Mouse (Mus musculus): ENCODE measurements around the gene Ptges3. TPM values are rescaled to one million over a fixed set of nuclear protein-coding genes. Genes with fewer than 3 reads are reported as not detected.
"Not testable (repeated sequence)": the region's sequence is repeated elsewhere in the genome, so short reads cannot be mapped to it uniquely, and the experiment has no call there.

The Ptges3 gene
- total RNA-seq, 2 experiments from 2014 or later, result 210 to 377 TPM

- not testable (repeated sequence) for ATAC-seq (replicated peaks; ENCODE audit: low FRiP score, low TSS enrichment, poor library complexity, severe bottlenecking)
Observed at GRCm38 (mm10) chr10:128052136-128052535, 6.6 kb upstream of the Ptges3 start.

GRCm38 (mm10) chr10:128053001-128053400 is 5.8 kb upstream of the Ptges3 start:
- ATAC-seq (replicated peaks; ENCODE audit: low FRiP score, low TSS enrichment, poor library complexity, severe bottlenecking), result no peak

GRCm38 (mm10) chr10:128058184-128058583 is 570 bp upstream of the Ptges3 start:
- peak; percentile 19 for ATAC-seq (replicated peaks; ENCODE audit: low FRiP score, low TSS enrichment, poor library complexity, severe bottlenecking)

GRCm38 (mm10) chr10:128059207-128059981 is 640 bp downstream of the Ptges3 start:
- peak; percentile 60 for ATAC-seq (replicated peaks; ENCODE audit: low FRiP score, low TSS enrichment, poor library complexity, severe bottlenecking)

GRCm38 (mm10) chr10:128061109-128061508 is 2.4 kb downstream of the Ptges3 start:
- no peak for ATAC-seq (replicated peaks; ENCODE audit: low FRiP score, low TSS enrichment, poor library complexity, severe bottlenecking)

- ATAC-seq (replicated peaks; ENCODE audit: low FRiP score, low TSS enrichment, poor library complexity, severe bottlenecking), result no peak
Observed at GRCm38 (mm10) chr10:128062221-128062989, 3.7 kb downstream of the Ptges3 start.

GRCm38 (mm10) chr10:128066072-128066471 is 7.3 kb downstream of the Ptges3 start:
- ATAC-seq (replicated peaks; ENCODE audit: low FRiP score, low TSS enrichment, poor library complexity, severe bottlenecking), result no peak

GRCm38 (mm10) chr10:128069201-128069600 is 10.4 kb downstream of the Ptges3 start:
- peak; percentile 32; the same call in 1 of the 2 replicates for ATAC-seq (replicated peaks; ENCODE audit: low FRiP score, low TSS enrichment, poor library complexity, severe bottlenecking)

GRCm38 (mm10) chr10:128070432-128070831 is 11.7 kb downstream of the Ptges3 start:
- ATAC-seq (replicated peaks; ENCODE audit: low FRiP score, low TSS enrichment, poor library complexity, severe bottlenecking), result not testable (repeated sequence)

GRCm38 (mm10) chr10:128078269-128078668 is 19.5 kb downstream of the Ptges3 start:
- ATAC-seq (replicated peaks; ENCODE audit: low FRiP score, low TSS enrichment, poor library complexity, severe bottlenecking), result not testable (repeated sequence)

GRCm38 (mm10) chr10:128080496-128080895 is 21.7 kb downstream of the Ptges3 start:
- no peak for ATAC-seq (replicated peaks; ENCODE audit: low FRiP score, low TSS enrichment, poor library complexity, severe bottlenecking)

- ATAC-seq (replicated peaks; ENCODE audit: low FRiP score, low TSS enrichment, poor library complexity, severe bottlenecking), result 0 out of 2 replicates have a peak, but pooled peaks have one; percentile 7
Observed at GRCm38 (mm10) chr10:128081807-128082476, 23.2 kb downstream of the Ptges3 start.

GRCm38 (mm10) chr10:128082477-128082808 is 23.7 kb downstream of the Ptges3 start:
- ATAC-seq (replicated peaks; ENCODE audit: low FRiP score, low TSS enrichment, poor library complexity, severe bottlenecking), result no peak

GRCm38 (mm10) chr10:128082880-128083421 is 24.2 kb downstream of the Ptges3 start, which contains the start of gene Atp5b:
Gene Atp5b (plus strand): TSS chr10:128083273.
- ATAC-seq (replicated peaks; ENCODE audit: low FRiP score, low TSS enrichment, poor library complexity, severe bottlenecking), result peak; percentile 92

- ATAC-seq (replicated peaks; ENCODE audit: low FRiP score, low TSS enrichment, poor library complexity, severe bottlenecking), result no peak
Observed at GRCm38 (mm10) chr10:128083688-128084087, 24.9 kb downstream of the Ptges3 start.

- no peak for ATAC-seq (replicated peaks; ENCODE audit: low FRiP score, low TSS enrichment, poor library complexity, severe bottlenecking)
Observed at GRCm38 (mm10) chr10:128084160-128084559, 25.4 kb downstream of the Ptges3 start.

- ATAC-seq (replicated peaks; ENCODE audit: low FRiP score, low TSS enrichment, poor library complexity, severe bottlenecking), result no peak
Observed at GRCm38 (mm10) chr10:128086391-128086790, 27.6 kb downstream of the Ptges3 start.

GRCm38 (mm10) chr10:128087216-128087615 is 28.5 kb downstream of the Ptges3 start:
- not testable (repeated sequence) for ATAC-seq (replicated peaks; ENCODE audit: low FRiP score, low TSS enrichment, poor library complexity, severe bottlenecking)

- ATAC-seq (replicated peaks; ENCODE audit: low FRiP score, low TSS enrichment, poor library complexity, severe bottlenecking), result no peak
Observed at GRCm38 (mm10) chr10:128088181-128088580, 29.4 kb downstream of the Ptges3 start.

GRCm38 (mm10) chr10:128089842-128090241 is 31.1 kb downstream of the Ptges3 start:
- no peak for ATAC-seq (replicated peaks; ENCODE audit: low FRiP score, low TSS enrichment, poor library complexity, severe bottlenecking)

Measured in megakaryocyte-erythroid progenitor cell, adult 5-6 weeks (primary cell).